Mouse (Mus musculus): Measurements from ENCODE around the gene Gzmc.

DNA sequence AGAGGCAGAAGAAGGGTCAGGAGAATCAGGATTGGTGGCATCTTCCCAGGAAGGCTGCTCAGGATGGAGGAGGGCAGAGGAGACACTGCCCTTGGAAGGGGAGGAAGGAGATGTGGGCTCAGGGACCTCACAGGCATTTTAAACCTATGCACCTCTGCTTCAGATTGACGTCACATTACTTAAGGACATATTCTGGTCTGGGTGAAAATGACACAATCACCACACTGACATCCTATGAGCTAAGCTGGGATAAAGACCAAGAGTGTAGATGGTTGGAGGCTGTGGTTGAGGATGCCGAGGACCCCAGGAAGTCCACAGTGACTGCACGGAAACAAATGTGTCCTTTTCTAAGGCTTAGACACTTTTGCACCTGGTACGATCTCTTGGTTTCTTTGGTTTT, 23.1 kb downstream of the Gzmc start, which contains the start of gene Gzmf:
- TF ChIP-seq CTCF (IDR thresholded peaks at IDR 0.05; ENCODE audit: control insufficient read depth, insufficient read depth, low read length) (no peak), POLR2A (IDR thresholded peaks at IDR 0.05; ENCODE audit: borderline replicate concordance, control insufficient read depth, low read depth, low read length) (no peak)
